Mouse (Mus musculus): Measurements from ENCODE around the gene Prss2.
"Not testable (repeated sequence)": the region's sequence is repeated elsewhere in the genome, so short reads cannot be mapped to it uniquely, and the experiment has no call there.

Gene Prss2

DNA sequence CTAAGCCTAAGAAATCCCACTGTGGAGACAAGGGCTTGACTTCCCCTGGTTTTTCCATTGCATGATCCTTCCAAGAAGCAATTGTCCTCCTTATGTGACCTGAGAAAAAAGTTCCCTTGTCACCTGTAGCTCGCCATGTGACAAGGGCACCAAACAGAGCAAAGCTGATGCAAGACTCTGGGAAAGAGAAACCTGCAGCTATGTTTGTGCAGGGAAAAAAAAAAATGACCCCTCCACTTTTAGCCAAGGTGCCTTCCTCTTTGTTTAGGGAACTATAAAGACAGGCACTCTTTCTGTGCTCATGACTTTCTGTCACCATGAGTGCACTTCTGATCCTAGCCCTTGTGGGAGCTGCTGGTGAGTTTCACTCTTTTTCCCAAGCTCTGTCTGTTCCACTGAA, at the start of gene Prss2:
Prss2 (plus strand) TSS at position 301 of the 400 bp plus-strand sequence.
- DNase-seq (ENCODE audit: low read depth), result no peak

DNA sequence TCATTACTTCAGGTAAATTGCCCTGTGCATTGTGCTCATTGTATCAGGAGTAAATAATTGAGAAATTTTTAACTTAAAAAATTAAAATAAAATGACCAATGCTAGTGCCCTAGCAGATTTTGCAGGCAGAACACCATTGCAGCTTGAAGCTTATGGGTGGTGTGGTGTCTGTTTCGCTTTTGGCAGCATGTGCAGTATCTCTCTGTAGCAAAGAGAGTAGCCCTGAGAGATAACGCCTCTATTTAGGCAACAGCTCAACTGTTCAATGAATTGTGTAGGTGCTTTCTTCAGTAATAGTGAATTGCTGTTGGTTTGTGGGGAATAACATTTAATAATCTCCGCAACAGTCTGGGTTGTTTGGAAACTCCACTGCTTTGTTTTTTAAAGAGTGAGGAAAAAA, 22.2 kb upstream of the Prss2 start:
- DNase-seq (ENCODE audit: low read depth), result no peak

DNA sequence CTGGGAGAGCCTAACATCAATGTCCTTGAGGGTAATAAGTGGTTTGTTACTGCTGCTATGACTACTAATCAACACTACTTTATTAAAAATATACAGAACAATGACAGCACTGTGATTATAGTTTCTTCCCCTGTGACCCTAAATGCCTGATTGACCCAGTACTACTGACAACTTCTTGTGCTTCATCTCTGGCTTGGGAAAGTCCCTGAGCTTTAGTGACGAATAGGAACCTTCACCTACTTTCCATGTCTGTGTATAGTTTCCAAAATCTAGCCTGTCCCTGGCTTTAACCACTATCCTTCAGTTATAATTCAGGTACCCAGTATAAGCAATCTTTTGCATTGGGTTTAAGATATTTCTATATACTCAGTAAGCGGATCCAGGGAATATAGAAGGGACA, 16.7 kb upstream of the Prss2 start:
- no peak for DNase-seq (ENCODE audit: low read depth)

DNA sequence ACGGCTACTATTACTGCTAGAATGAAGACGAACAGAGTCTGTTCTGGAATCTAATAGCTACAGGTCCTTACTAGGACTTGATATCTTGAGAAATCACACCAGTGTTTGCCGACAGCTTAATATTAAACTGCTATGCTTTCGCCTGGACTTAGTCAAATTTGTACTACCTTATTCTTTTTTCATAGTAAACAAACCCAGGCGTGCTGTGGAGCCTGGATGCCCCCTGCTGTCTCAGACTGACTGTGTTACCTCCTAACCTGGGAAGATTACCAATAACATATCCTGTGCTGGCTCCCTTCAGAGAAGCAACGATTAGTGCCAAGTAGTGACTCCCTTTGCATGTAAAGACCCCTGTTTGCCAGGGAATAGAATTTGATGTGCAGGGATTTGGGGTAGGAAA, 16.3 kb upstream of the Prss2 start:
- DNase-seq (ENCODE audit: low read depth), result no peak

DNA sequence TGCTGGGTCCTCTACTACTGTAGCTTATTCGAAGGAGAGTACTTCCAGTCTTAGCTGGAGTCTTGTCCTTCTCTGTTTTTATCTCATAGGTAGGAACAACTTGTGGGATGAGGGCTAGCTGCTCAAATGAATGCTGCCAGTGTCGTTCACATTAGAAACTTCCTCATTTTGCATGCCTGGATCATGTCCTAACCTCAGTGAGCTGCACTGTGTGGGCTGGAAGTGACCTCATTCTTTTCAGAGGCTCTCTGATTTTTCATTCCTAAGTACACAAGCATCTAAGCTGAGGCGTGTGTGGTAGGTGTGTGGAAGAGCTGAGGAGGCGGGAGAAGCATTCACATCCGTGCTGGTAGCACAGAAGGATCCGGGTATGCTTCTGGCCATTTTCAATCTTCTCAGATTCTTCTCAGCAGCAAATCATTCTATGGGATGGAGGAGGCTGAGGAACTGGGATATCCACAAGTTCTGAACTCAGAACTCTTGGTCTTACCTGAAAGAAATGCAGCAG, 3.5 kb upstream of the Prss2 start:
- no peak for DNase-seq (ENCODE audit: low read depth)

DNA sequence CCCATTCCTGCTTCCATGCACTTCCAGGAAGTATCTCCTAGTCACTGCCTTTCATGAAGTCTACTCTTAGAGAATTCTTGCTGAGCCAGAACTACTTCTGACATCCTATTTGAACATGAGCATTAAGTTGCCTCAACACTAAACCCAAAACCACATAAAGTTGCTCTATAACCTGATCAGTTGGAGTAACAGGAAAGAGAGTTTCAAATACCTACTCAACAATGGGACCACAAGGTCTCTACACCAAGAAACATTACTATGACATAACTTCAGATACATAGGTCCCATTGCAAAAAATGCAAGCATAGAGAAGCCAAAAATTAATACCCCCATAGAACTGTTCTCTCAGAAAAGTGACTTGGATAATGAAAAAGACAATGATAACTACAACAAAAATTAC, 4.9 kb downstream of the Prss2 start:
- no peak for DNase-seq (ENCODE audit: low read depth)

DNA sequence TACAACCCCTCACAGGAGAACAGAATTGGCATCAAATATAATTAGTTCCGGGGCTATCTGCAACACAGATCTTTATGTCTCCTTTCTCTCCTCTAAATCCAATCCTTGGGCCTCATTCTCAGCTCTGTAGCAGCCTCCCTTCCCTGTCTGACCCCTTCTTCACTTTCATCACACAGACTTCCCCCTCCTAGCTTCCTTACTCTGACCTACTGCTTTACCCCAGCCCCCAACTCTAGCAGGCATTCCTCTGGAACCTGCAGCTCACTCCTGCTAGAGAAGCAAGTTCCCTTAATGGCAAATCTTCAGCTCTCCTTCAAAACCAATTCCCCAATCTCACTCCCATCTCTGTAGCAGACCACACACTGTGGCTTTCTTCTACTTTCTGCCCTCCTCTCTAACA, 5.8 kb downstream of the Prss2 start:
- DNase-seq (ENCODE audit: low read depth), result no peak

DNA sequence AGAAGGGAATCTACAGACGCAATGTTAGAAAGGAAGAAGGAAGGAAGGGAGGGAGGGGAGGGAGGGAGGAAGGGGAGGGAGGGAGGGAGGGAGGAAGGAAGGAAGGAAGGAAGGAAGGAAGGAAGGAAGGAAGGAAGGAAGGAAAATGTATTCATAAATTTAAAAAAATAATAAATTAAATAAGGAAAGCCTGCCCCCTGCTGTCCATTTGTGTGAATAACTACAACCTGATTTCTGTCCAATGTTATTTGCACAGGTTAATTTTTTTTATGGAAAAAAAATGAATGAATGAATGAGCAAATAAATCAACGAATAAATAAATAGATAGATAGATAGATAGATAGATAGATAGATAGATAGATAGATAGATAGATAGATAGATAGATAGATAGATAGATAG, 8.4 kb downstream of the Prss2 start:
- DNase-seq (ENCODE audit: low read depth), result not testable (repeated sequence)

DNA sequence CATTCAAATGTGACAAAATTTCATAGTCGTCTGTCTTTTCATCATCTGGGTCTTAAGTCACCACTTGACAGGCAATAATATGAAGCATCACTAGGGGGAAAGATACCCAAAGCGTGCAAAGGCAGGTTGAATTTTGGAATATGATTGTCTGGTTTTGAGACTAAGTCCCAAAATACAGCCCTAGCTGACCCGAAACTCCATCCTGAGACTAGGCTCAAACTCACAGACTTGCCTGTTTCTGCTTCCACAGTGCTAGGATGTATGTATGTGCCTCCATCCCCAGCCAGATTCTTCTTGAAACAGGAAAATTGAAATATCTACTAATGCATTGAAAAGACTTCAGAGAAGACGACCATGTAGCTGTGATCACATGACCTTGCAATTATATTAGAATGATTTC, 10.6 kb downstream of the Prss2 start:
- no peak for DNase-seq (ENCODE audit: low read depth)

DNA sequence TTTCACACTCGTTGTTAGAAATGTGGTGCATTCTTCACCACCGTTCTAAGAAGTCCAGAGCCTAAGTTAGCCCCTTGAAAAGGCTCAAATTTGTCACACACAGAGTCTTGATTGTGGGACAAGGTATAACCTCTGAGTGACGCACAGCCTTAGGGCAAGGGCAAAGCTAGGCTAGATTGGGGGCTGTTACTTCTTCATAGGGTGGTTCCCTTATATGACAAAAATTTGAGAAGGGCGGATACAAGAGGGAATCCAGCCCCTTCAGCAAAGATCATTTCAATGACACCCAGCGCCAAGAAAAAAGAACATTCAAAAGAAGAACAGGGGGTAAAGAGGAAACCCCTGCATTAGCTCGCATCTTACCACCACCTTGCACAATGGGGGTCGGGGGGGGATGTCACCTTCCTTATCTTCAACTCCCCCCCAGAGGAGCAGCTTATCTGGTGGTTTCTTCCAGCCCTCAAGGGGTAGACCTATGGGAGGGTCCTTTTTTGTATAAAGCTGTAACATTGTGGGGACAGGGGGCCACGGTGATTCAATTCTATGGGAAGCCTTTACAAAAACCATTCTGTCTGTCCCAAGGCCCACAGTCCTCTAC, 11.2 kb downstream of the Prss2 start:
- DNase-seq (ENCODE audit: low read depth), result no peak

DNA sequence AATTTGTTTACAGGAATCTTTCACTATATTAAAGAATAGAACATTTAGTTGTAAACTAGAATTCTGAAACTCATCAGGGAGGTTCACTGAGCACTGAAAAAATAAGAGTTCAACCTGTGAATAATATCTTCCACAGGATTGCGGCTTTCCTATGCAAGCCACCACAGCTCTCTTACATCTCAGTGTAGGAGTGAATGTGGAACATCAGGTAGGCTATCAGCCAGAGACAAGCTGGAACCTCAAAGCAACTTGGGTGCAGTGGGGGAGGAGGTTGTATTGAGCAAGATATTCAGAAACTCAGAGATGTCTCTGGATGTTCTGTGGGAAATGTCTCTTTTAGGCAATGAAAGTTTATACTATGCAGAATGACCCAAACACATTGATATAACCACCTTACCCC, 15.8 kb downstream of the Prss2 start:
- no peak for DNase-seq (ENCODE audit: low read depth)

DNA sequence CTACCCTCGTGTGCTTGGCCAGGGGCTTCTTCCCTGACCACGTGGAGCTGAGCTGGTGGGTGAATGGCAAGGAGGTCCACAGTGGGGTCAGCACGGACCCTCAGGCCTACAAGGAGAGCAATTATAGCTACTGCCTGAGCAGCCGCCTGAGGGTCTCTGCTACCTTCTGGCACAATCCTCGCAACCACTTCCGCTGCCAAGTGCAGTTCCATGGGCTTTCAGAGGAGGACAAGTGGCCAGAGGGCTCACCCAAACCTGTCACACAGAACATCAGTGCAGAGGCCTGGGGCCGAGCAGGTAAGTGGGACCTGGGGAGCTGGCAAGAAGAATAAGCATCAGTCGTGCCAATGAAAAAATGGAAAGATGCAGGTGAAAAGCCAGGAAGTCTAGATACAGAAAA, 16.7 kb downstream of the Prss2 start:
- not testable (repeated sequence) for DNase-seq (ENCODE audit: low read depth)

DNA sequence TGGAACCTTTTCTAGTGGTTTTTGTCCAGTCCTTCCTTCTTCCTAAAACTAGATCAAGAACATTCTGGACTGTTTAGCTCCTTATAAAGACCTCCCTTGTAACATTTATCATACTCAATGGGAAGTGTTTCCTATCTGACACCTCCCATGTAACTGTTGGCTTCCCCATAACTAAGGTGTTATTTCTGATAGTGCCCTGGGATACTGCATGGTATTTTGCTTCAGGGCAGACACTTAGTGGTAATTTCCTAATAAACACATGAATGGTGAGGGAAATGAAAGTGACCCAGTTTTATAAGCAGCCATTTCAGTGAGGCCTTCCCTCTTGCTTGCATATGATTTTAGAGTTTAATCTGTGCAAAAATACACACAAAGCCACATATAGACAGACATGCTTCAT, 19.2 kb downstream of the Prss2 start:
- DNase-seq (ENCODE audit: low read depth), result no peak

DNA sequence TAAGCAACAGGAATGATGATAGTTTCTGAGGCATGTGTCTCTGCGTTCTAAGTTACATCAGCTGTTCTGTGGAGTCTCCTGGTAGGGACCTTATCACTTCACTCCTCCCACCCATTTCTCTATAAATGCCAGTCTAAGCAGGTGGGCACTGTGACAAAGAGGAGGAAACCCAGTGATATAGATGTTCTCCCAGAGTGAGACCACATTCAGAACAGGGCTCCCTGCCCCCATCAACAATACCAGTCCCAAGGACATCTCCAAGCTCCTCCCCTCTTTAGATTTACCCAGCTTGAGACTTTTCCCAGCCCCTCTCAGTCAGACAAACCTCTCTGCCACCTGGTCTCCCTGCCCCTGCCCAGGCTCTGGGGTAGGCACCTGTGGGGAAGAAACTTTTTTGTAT, 20.2 kb downstream of the Prss2 start:
- no peak for DNase-seq (ENCODE audit: low read depth)

DNA sequence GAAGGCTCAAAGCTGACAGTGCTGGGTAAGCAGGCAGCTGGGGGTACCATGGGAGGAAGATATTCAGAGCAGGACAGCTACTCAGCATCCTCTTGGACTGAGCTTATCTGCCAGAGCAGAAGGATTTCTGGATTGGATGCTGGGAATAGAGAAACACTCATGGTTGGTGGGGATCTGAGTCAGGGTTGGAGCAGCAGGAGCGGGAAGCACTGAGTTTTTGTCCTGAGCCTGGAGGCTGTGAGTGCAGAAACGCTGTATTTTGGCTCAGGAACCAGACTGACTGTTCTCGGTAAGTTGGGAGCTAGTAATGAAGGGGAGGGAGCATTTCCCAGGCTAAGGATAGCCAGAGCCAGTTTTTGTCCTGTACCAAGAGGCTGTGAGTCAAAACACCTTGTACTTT, 21.4 kb downstream of the Prss2 start:
- DNase-seq (ENCODE audit: low read depth), result no peak

DNA sequence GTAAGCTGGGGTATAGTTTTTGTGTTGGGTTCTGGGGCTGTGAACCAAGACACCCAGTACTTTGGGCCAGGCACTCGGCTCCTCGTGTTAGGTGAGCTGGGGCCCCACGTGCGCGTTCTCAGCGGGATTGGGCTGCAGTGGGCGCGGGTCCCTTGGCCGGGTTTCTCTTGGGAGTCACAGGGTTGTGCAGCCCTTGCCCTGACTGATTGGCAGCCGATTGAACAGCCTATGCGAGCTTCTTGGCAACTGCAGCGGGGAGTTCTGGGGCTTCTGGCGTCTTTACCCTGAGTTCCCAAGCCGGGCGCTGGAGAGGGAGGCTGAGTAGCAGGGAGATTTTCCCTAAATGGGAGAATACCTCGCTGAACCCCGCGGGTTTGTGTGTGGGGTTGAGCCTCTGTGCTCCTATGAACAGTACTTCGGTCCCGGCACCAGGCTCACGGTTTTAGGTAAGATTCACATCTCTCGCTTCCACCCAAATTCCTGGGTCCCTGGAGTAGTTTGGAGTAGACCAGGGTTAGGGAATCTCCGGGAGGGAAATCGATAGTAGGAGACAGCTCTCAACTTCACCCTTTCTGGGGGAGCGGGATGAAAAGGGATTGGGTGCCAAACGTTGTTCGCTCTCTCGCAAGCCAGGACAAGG, 21.9 kb downstream of the Prss2 start:
- no peak for DNase-seq (ENCODE audit: low read depth)

DNA sequence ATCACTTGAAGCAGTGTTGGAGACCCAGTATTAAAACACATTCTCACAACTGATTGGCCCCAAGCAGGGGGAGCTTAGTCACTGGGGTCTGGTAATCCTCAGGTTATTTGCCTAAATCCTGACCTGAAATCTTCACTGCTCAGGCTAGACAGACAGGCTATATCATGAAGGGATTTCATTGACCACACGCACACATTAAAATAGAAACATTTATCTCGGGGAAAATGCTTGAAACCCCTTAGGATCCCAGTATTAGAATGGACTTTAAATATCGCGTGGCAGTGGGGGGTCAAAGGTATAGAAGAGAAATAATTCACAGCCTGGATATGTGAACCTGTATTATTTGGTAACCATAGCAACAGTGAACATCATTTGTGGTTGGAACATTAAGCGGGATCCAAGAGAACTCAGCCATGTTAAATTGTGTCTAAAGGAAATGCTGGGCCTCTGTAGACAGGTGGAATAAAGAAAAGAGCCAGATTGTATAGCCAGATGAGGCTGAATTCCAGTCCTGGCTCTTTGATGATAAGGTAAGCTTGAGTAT, 22.9 kb downstream of the Prss2 start:
- DNase-seq (ENCODE audit: low read depth), result no peak

DNA sequence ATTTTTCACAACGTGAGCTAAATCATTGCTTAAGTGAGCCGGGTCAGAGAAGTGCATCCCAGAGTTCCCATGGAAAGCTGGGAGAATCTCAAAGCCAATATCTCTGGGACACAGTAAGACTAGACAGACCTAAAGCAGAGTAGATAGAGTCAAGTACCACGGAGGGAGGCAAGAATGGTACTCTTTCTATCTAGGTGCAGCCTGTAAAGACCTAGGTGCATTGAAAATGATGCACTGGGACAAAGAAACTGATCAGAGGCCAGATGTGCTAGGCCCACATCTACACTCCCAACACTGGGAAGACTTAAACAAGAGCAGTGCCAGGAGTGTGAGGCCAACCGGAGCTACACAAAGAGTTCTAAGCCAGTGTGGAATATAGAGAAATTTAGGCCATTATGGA, 23.7 kb downstream of the Prss2 start:
- no peak for DNase-seq (ENCODE audit: low read depth)

DNA sequence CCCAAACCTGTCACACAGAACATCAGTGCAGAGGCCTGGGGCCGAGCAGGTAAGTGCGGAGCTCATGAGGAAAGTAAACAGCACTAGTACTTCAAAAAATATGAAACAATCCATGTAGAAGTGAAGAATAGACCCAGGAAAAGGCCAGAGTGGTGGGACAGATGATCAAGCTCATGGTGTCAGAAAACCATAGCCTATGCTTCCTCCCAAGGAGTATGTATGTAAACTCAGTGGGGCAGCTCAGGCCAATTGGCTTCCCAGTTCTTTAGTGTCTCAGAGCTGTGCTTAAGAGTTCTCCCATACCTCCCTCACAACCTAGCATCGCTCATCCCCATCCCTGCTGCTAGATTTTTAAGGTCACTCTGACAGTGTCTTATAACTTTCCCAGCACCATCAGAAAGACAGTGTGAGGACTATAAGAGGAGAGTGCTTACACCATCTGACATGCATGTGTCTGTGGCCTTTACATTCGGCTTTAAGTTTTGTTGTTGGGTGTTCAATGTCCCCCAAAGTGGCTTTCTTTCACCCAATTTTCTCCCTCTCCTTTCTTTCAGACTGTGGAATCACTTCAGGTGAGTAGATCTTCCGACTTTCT, 25.6 kb downstream of the Prss2 start:
- no peak for DNase-seq (ENCODE audit: low read depth)

DNA sequence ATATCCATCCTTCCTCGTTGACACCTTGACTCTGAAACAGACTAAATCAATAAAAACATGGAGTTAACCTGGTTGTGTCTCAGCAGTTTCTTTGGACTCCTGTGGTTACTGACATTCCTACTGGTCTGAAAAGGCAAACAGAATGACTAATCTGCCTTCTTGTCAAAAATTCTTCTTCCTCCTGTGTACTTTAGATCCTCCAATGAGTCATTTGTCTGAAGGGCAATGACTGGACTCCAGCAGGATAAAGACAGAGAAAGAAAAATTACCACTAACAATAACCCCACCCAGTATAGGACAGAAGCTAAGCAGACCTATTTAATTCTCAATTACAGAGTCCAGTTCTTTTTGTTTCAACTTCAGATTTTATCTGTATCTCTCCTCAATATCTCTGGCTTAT, 26.7 kb downstream of the Prss2 start:
- DNase-seq (ENCODE audit: low read depth), result no peak

DNA sequence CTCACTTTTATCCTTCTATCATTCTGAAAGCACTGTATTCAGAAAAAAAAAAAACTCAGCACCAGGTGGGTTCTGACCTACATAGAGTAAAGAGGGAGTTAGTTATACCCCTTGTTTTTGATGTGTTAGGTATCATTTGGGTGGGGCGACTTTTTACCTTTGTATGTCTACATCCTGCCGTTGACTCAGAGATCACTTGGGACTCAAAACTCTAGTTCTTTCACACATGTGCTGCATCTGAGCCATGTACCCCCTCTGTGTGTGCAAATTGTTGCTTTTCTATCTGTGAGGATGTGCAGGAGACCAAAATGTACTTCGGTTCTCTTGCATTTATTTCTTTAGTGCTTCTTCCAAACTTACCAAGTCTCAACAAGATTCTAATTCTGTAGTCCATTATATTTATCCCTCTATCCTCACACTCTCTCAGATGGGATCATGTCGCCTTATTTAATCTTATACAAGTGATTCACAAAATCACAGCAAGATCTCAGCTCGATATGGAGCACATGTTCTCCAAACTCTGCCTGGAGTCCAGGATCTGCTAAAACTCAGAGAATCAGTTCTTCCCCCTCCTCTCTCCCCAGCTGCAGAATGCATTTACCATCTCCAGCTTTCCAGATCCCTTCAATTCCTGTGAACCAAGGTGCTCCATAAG, 31.9 kb downstream of the Prss2 start:
- no peak for DNase-seq (ENCODE audit: low read depth)

DNA sequence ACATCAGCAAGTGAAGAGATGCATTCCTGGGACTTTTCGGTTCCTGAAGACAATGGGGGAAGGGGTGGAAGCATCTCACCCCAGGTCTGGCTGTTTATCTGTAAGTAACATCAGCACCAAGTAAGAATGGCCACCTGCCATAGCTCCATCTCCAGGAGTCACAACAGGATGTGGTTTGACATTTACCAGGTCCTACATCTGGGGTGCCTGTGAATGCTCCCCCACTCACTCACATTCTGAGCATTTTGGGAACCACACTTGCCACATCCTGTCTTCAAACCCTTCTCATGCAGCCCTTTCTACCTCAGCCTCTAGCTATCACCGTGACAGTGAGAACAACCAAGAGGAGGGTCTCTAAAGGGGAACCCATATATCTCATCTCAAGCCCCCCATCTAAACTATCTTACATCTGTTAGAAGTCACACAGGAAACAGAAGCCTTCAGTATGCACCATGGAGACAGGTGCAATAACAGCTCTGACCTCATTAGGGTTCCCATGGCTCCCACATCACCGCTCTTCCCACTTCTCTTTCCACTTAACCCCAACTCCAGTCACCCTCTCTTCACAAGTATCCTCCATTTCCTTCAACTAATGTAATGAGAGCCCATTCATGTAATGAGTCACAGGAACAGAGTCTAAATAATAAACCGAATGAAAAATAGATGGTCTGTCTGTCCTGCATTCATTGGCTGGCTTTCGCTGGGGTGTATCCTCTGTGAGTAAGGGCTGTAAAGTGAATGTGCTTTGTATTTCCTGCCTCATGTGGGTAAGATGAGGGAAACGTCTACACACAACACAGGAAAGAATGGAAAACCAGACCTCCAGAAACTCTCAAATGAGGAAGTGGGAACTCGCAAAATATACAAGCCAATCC, 32.9 kb downstream of the Prss2 start:
- no peak for DNase-seq (ENCODE audit: low read depth)

Data from c-Kit-positive CD71-negative TER-119-negative erythroid progenitor cells, embryonic 14.5 days (primary cell).